Mouse (Mus musculus): ENCODE measurements around the gene Adam1b. TPM values are rescaled to one million over a fixed set of nuclear protein-coding genes. Genes with fewer than 3 reads are reported as not detected.
A peak's percentile ranks its signal among the peaks of the same experiment; 100 is the strongest.

Adam1b gene
- polyA plus RNA-seq, 1 experiment from 2014 or later, result 0.14 TPM

GRCm38 (mm10) chr5:121474610-121475009 is 28.6 kb downstream of the Adam1b start:
- peaks cover 2% of the 10 kb centered on the region; the same call in 1 of the 2 replicates for H3K4me1 ChIP-seq (ENCODE audit: insufficient read depth, low read depth, low read length)
- no peaks in the 10 kb centered on the region for H3K27me3 ChIP-seq (replicated peaks; ENCODE audit: insufficient read depth, low read length)
- TF ChIP-seq EP300 (IDR thresholded peaks at IDR 0.05) (no peak; the same call in 1 of the 2 replicates), CTCF (IDR thresholded peaks at IDR 0.05) (no peak)
- WGBS, result 45% methylated on average over 7 of the region's 7 CpGs
- no peak overlapping the region for H3K4me2 ChIP-seq (replicated peaks; ENCODE audit: low read depth, low read length)
- no peak overlapping the region for H3K9ac ChIP-seq (replicated peaks; ENCODE audit: low read depth)
- DNase-seq (ENCODE audit: low spot score) (peak; percentile 62), ATAC-seq (peak; percentile 67)
- H3K4me3 ChIP-seq (ENCODE audit: low read depth, low read length), result no peak overlapping the region
- no peaks in the 10 kb centered on the region for H3K36me3 ChIP-seq (ENCODE audit: insufficient read depth, low read length)
- H3K27ac ChIP-seq (ENCODE audit: low read length), result 0 out of 2 replicates have a peak overlapping the region, but pooled peaks have one; percentile 26
- H3K9me3 ChIP-seq (ENCODE audit: low read length), result no peaks in the 10 kb centered on the region

GRCm38 (mm10) chr5:121472411-121472810 is 30.8 kb downstream of the Adam1b start:
- H3K27me3 ChIP-seq (replicated peaks; ENCODE audit: insufficient read depth, low read length), result no peaks in the 10 kb centered on the region
- 75% methylated on average over 2 of the region's 2 CpGs for WGBS

GRCm38 (mm10) chr5:121469566-121469965 is 33.7 kb downstream of the Adam1b start:
- Histone ChIP-seq H3K9me3 (ENCODE audit: low read length) (no peaks in the 10 kb centered on the region), H3K27me3 (replicated peaks; ENCODE audit: insufficient read depth, low read length) (no peaks in the 10 kb centered on the region), H3K9ac (replicated peaks; ENCODE audit: low read depth) (no peak overlapping the region), H3K36me3 (ENCODE audit: insufficient read depth, low read length) (no peaks in the 10 kb centered on the region), H3K4me1 (ENCODE audit: insufficient read depth, low read depth, low read length) (peaks cover 9% of the 10 kb centered on the region; the same call in 1 of the 2 replicates), H3K4me2 (replicated peaks; ENCODE audit: low read depth, low read length) (no peak overlapping the region), H3K27ac (ENCODE audit: low read length) (peak overlapping the region; percentile 66), H3K4me3 (ENCODE audit: low read depth, low read length) (no peak overlapping the region)
- 8% methylated on average over 3 of the region's 3 CpGs for whole genome bisulfite sequencing
- peak; percentile 91 for ATAC-seq
- TF ChIP-seq CTCF (IDR thresholded peaks at IDR 0.05), result no peak
- TF ChIP-seq EP300 (IDR thresholded peaks at IDR 0.05), result peak; percentile 93
- peak; percentile 86 for DNase-seq (ENCODE audit: low spot score)

More at GRCm38 (mm10) chr5:121472411-121472810, 30.8 kb downstream of the Adam1b start:
- Histone ChIP-seq H3K9ac (replicated peaks; ENCODE audit: low read depth) (no peak overlapping the region), H3K4me1 (ENCODE audit: insufficient read depth, low read depth, low read length) (peaks cover 9% of the 10 kb centered on the region; the same call in 1 of the 2 replicates), H3K4me3 (ENCODE audit: low read depth, low read length) (no peak overlapping the region), H3K36me3 (ENCODE audit: insufficient read depth, low read length) (no peaks in the 10 kb centered on the region), H3K4me2 (replicated peaks; ENCODE audit: low read depth, low read length) (no peak overlapping the region), H3K9me3 (ENCODE audit: low read length) (no peaks in the 10 kb centered on the region), H3K27ac (ENCODE audit: low read length) (no peak overlapping the region)
- TF ChIP-seq EP300 (IDR thresholded peaks at IDR 0.05), result no peak
- no peak for TF ChIP-seq CTCF (IDR thresholded peaks at IDR 0.05)
- DNase-seq (ENCODE audit: low spot score), result no peak
- ATAC-seq, result no peak

- ATAC-seq (peak; percentile 74), DNase-seq (ENCODE audit: low spot score) (peak; percentile 68)
- Histone ChIP-seq H3K27ac (ENCODE audit: low read length) (peak overlapping the region; percentile 70), H3K36me3 (ENCODE audit: insufficient read depth, low read length) (no peaks in the 10 kb centered on the region), H3K9me3 (ENCODE audit: low read length) (no peaks in the 10 kb centered on the region), H3K4me2 (replicated peaks; ENCODE audit: low read depth, low read length) (peak overlapping the region; percentile 15; the same call in 1 of the 2 replicates), H3K9ac (replicated peaks; ENCODE audit: low read depth) (no peak overlapping the region), H3K27me3 (replicated peaks; ENCODE audit: insufficient read depth, low read length) (no peaks in the 10 kb centered on the region), H3K4me3 (ENCODE audit: low read depth, low read length) (no peak overlapping the region), H3K4me1 (ENCODE audit: insufficient read depth, low read depth, low read length) (no peaks in the 10 kb centered on the region)
- no peak for TF ChIP-seq CTCF (IDR thresholded peaks at IDR 0.05)
- TF ChIP-seq EP300 (IDR thresholded peaks at IDR 0.05), result 0 out of 2 replicates have a peak, but pooled peaks have one; percentile 8
- 41% methylated on average over 5 of the region's 5 CpGs for WGBS
Measured at GRCm38 (mm10) chr5:121463601-121464250, 39.5 kb downstream of the Adam1b start.

- Histone ChIP-seq H3K9me3 (ENCODE audit: low read length) (no peaks in the 10 kb centered on the region), H3K27ac (ENCODE audit: low read length) (peak overlapping the region; percentile 70), H3K4me2 (replicated peaks; ENCODE audit: low read depth, low read length) (peak overlapping the region; percentile 15; the same call in 1 of the 2 replicates), H3K36me3 (ENCODE audit: insufficient read depth, low read length) (no peaks in the 10 kb centered on the region), H3K4me3 (ENCODE audit: low read depth, low read length) (no peak overlapping the region), H3K4me1 (ENCODE audit: insufficient read depth, low read depth, low read length) (no peaks in the 10 kb centered on the region), H3K9ac (replicated peaks; ENCODE audit: low read depth) (no peak overlapping the region), H3K27me3 (replicated peaks; ENCODE audit: insufficient read depth, low read length) (no peaks in the 10 kb centered on the region)
- DNase-seq (ENCODE audit: low spot score) (peak; percentile 75), ATAC-seq (peak; percentile 90)
- TF ChIP-seq EP300 (IDR thresholded peaks at IDR 0.05) (no peak), CTCF (IDR thresholded peaks at IDR 0.05) (no peak)
- 40% methylated on average over 5 of the region's 5 CpGs for WGBS
Measured at GRCm38 (mm10) chr5:121462967-121463366, 40.3 kb downstream of the Adam1b start.

- no peak overlapping the region for H3K4me2 ChIP-seq (replicated peaks; ENCODE audit: low read depth, low read length)
- H3K4me1 ChIP-seq (ENCODE audit: insufficient read depth, low read depth, low read length), result no peaks in the 10 kb centered on the region
- ATAC-seq, result no peak
- no peak for TF ChIP-seq CTCF (IDR thresholded peaks at IDR 0.05)
- TF ChIP-seq EP300 (IDR thresholded peaks at IDR 0.05), result no peak
- no peaks in the 10 kb centered on the region for H3K27me3 ChIP-seq (replicated peaks; ENCODE audit: insufficient read depth, low read length)
- no peak overlapping the region for H3K4me3 ChIP-seq (ENCODE audit: low read depth, low read length)
- DNase-seq (ENCODE audit: low spot score), result peak; percentile 37
- no peak overlapping the region for H3K9ac ChIP-seq (replicated peaks; ENCODE audit: low read depth)
- H3K36me3 ChIP-seq (ENCODE audit: insufficient read depth, low read length), result no peaks in the 10 kb centered on the region
- H3K9me3 ChIP-seq (ENCODE audit: low read length), result no peaks in the 10 kb centered on the region
- WGBS, result 26% methylated on average over 1 of the region's 1 CpGs
- no peak overlapping the region for H3K27ac ChIP-seq (ENCODE audit: low read length)
Measured at GRCm38 (mm10) chr5:121462171-121462502, 41.1 kb downstream of the Adam1b start.
